Mouse (Mus musculus) ZHBTc4 (cell line): ENCODE measurements around the gene Yif1a.

Source experiments
- DNase-seq: peaks from one replicate; pipeline ENCODE4 v3.0.0-alpha.2; 2011; ENCODE audit warnings: low read depth, low spot score

The Yif1a gene

GRCm38 (mm10) chr19:5087884-5088728 is at the start of gene Yif1a:
Gene Yif1a, plus strand, starts transcription at chr19:5088538.
- peak; percentile 99 for DNase-seq

- DNase-seq = peak; percentile 92
These were observed 49.6 kb upstream of the Yif1a start, which contains the start of the genes B4gat1 and AC124502.3 for GRCm38 (mm10) chr19:5038709-5039156. Gene B4gat1, plus strand, starts transcription at chr19:5038826. Gene AC124502.3, plus strand, starts transcription at chr19:5038891.

GRCm38 (mm10) chr19:5039301-5040114 is 48.8 kb upstream of the Yif1a start:
- DNase-seq = no peak

GRCm38 (mm10) chr19:5040862-5041523 is 47.3 kb upstream of the Yif1a start, which contains the start of gene Brms1:
Gene Brms1, plus strand, starts transcription at chr19:5041354.
- DNase-seq = peak; percentile 97

GRCm38 (mm10) chr19:5041588-5041987 is 46.8 kb upstream of the Yif1a start:
- DNase-seq = no peak

GRCm38 (mm10) chr19:5045531-5045930 is 42.8 kb upstream of the Yif1a start:
- DNase-seq = no peak

- DNase-seq = no peak
These were observed 39.9 kb upstream of the Yif1a start for GRCm38 (mm10) chr19:5048138-5049056.

- no peak for DNase-seq
These were observed 39.0 kb upstream of the Yif1a start for GRCm38 (mm10) chr19:5049325-5049724.

GRCm38 (mm10) chr19:5050047-5050905 is 38.1 kb upstream of the Yif1a start, which contains the start of gene Rin1:
Gene Rin1, plus strand, starts transcription at chr19:5050481.
- peak; percentile 88 for DNase-seq

- DNase-seq = peak; percentile 19
These were observed 37.3 kb upstream of the Yif1a start for GRCm38 (mm10) chr19:5051031-5051430.

GRCm38 (mm10) chr19:5051515-5051914 is 36.8 kb upstream of the Yif1a start:
- no peak for DNase-seq

GRCm38 (mm10) chr19:5052166-5052822 is 36.0 kb upstream of the Yif1a start:
- no peak for DNase-seq

- no peak for DNase-seq
These were observed 35.5 kb upstream of the Yif1a start for GRCm38 (mm10) chr19:5052853-5053252.

- DNase-seq = peak; percentile 83
These were observed 34.4 kb upstream of the Yif1a start for GRCm38 (mm10) chr19:5053909-5054308.

GRCm38 (mm10) chr19:5056251-5056650 is 32.1 kb upstream of the Yif1a start:
- DNase-seq = peak; percentile 70

GRCm38 (mm10) chr19:5057876-5058775 is 30.2 kb upstream of the Yif1a start:
- DNase-seq = peak; percentile 94

GRCm38 (mm10) chr19:5058801-5059771 is 29.3 kb upstream of the Yif1a start:
- peak; percentile 88 for DNase-seq
